Mouse (Mus musculus) embryonic facial prominence, embryonic 11.5 days (tissue): ENCODE results near the gene Arl10. TPM values are rescaled to one million over a fixed set of nuclear protein-coding genes. Genes with fewer than 3 reads are reported as not detected.

Experiments used
- ATAC-seq: fragments of 200-750 bp; cut with Nextera tagmentation; replicated peaks from 2 replicates; pipeline ENCODE4 v1.8.0; 2017; ENCODE audit warnings: low read depth; ENCODE audit not compliant: insufficient number of reproducible peaks, low FRiP score, low TSS enrichment
- DNase-seq: peaks from one replicate; pipeline ENCODE4 v3.0.0-alpha.2; 2015; ENCODE audit warnings: low spot score
- H3K27ac ChIP-seq: fragments of 300-500 bp; sonication (generic); replicated peaks from 2 replicates; pipeline ENCODE4 v1.5.1; 2014; ENCODE audit warnings: mild to moderate bottlenecking, low read depth, low read length, control low read depth
- H3K27me3 ChIP-seq: fragments of 300-500 bp; sonication (generic); 2 replicates; pipeline ENCODE4 v1.6.1; 2014; ENCODE audit warnings: mild to moderate bottlenecking, low read length, moderate library complexity, mixed read lengths; ENCODE audit not compliant: control insufficient read depth, insufficient read depth
- H3K36me3 ChIP-seq: fragments of 300-500 bp; sonication (generic); replicated peaks from 2 replicates; pipeline ENCODE4 v1.6.1; 2014; ENCODE audit warnings: low read depth, mild to moderate bottlenecking, low read length, moderate library complexity, mixed read lengths; ENCODE audit not compliant: control insufficient read depth, insufficient read depth
- H3K4me1 ChIP-seq: fragments of 300-500 bp; sonication (generic); 2 replicates; pipeline ENCODE4 v1.6.1; 2014; ENCODE audit warnings: low read length, mixed read lengths; ENCODE audit not compliant: control insufficient read depth, insufficient read depth
- H3K4me2 ChIP-seq: fragments of 300-500 bp; sonication (generic); 2 replicates; pipeline ENCODE4 v1.6.1; 2014; ENCODE audit warnings: low read depth, mild to moderate bottlenecking, control low read depth, low read length, moderate library complexity
- H3K4me3 ChIP-seq: fragments of 300-500 bp; sonication (generic); 2 replicates; pipeline ENCODE4 v1.5.1; 2014; ENCODE audit warnings: low read depth, low read length, control low read depth
- H3K9ac ChIP-seq: fragments of 300-500 bp; sonication (generic); replicated peaks from 2 replicates; pipeline ENCODE4 v1.6.1; 2014; ENCODE audit warnings: mild to moderate bottlenecking, control low read depth, low read length
- H3K9me3 ChIP-seq: fragments of 300-500 bp; sonication (generic); replicated peaks from 2 replicates; pipeline ENCODE4 v1.6.1; 2016; ENCODE audit warnings: mild to moderate bottlenecking, low read length, inconsistent platforms, mixed read lengths; ENCODE audit not compliant: control insufficient read depth
- WGBS: fragments of 180-500 bp; shearing (Covaris S2); extraction: QIAGEN DNeasy Blood & Tissue Kit; methylation state at CpG from one replicate; pipeline ENCODE4 v1.1.7; 2014; 5-methylcytosine and 5-hydroxymethylcytosine counted together
- polyA plus RNA-seq: library from polyadenylated mRNA; unstranded; fragments of >200 nt; fragmentation: Nextera tagmentation; extraction: Ambion mirVana; gene quantifications from 2 replicates; pipeline ENCODE4 v1.2.1, GENCODE M21; 2014

Arl10 gene
- polyA plus RNA-seq, 1 experiment from 2014 or later: 26.0 TPM

DNA sequence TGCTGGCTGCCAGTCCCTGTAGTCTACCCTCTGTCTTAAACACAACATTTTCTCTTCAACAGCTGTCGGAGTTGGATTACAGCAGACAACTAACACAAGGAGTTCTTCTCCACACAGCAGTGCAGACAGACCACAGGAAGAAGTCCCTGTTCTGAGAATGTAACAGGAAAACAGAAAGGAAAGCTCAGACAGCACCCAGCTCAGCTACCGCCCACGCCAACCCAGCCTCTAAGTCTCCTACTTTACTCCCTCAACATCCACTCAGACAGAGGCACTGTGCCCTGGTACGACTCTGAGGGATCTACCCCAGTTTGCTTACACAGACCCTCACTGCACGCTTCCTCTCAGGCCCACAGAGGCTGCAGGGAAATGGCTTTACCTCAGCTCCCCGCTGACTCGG, 14.2 kb upstream of the Arl10 start:
- Histone ChIP-seq H3K9ac (no peak overlapping the region), H3K4me3 (no peak overlapping the region), H3K27me3 (no peaks in the 10 kb centered on the region), H3K4me2 (no peak overlapping the region), H3K36me3 (peaks cover 2% of the 10 kb centered on the region), H3K9me3 (no peaks in the 10 kb centered on the region), H3K4me1 (no peaks in the 10 kb centered on the region), H3K27ac (no peak overlapping the region)
- DNase-seq (no peak), ATAC-seq (no peak)
- WGBS: 95% methylated on average over 7 of the region's 7 CpGs

DNA sequence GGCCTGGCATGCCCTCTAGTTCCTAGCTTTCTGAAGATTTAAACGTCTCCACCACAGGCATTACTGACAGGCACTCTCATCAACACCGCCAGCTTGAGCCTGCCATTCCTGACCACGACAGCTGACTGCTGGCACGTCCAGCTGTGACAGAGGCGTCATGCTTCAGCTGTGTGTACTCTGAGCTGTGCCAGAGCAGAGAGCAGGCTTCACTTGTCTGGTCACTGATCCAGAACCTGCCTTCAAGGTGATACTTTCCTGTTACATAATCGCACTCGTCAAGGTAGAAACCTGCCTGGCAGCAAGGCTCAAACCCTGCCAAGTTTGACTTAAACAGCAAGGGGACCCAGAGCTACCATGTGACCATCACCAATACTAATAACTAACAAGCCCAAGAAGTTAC, 12.3 kb upstream of the Arl10 start:
- Histone ChIP-seq H3K27ac (no peak overlapping the region), H3K27me3 (no peaks in the 10 kb centered on the region), H3K4me3 (no peak overlapping the region), H3K4me2 (no peak overlapping the region), H3K36me3 (peaks cover 2% of the 10 kb centered on the region), H3K4me1 (no peaks in the 10 kb centered on the region), H3K9me3 (no peaks in the 10 kb centered on the region), H3K9ac (no peak overlapping the region)
- DNase-seq: no peak
- 86% methylated on average over 7 of the region's 7 CpGs for WGBS
- no peak for ATAC-seq

GRCm38 (mm10) chr13:54564232-54565200, 10.3 kb upstream of the Arl10 start:
- peak overlapping the region; percentile 59 for H3K27ac ChIP-seq
- H3K4me1 ChIP-seq: no peaks in the 10 kb centered on the region
- ATAC-seq: peak; percentile 58
- peak overlapping the region; percentile 57 for H3K4me2 ChIP-seq
- no peaks in the 10 kb centered on the region for H3K9me3 ChIP-seq
- peak overlapping the region; percentile 97 for H3K9ac ChIP-seq
- WGBS: 14% methylated on average over 44 of the region's 45 CpGs
- no peaks in the 10 kb centered on the region for H3K27me3 ChIP-seq
- H3K36me3 ChIP-seq: no peaks in the 10 kb centered on the region; the same call in 1 of the 2 replicates
- peak overlapping the region; percentile 98 for H3K4me3 ChIP-seq
- DNase-seq: peak; percentile 29

DNA sequence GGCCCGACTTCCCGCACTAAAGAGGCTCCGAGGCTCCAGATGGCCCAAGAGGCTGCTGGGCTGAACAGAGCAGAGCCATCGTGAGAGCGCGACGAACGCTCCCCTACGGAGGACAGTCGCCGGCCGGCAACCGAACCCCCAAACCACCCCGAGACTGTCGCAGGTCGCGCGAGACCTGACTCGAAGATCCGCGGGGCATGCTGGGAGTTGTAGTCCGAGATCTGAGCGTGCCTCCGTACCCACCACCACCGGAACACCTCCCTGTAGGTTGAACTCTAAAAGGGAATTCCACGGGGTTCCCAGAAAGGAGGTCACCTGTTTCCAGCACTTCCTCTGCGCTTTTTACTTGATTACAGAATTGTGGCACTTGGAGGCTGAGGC, 9.6 kb upstream of the Arl10 start, which contains the start of gene 4833439L19Rik:
Gene 4833439L19Rik (minus strand): TSS at position 235 of the 381 bp plus-strand sequence.
- ATAC-seq: peak; percentile 94
- H3K27me3 ChIP-seq: no peaks in the 10 kb centered on the region
- peak within 1 kb of the TSS; percentile 59 for H3K27ac ChIP-seq
- no peaks in the 10 kb centered on the region; the same call in 1 of the 2 replicates for H3K36me3 ChIP-seq
- peak within 1 kb of the TSS; percentile 97 for H3K9ac ChIP-seq
- H3K4me3 ChIP-seq: peak within 1 kb of the TSS; percentile 98
- WGBS: under 1% methylated on average over 27 of the region's 27 CpGs
- peak within 1 kb of the TSS; percentile 57 for H3K4me2 ChIP-seq
- H3K4me1 ChIP-seq: no peaks in the 10 kb centered on the region
- DNase-seq: peak; percentile 100
- H3K9me3 ChIP-seq: no peaks in the 10 kb centered on the region

DNA sequence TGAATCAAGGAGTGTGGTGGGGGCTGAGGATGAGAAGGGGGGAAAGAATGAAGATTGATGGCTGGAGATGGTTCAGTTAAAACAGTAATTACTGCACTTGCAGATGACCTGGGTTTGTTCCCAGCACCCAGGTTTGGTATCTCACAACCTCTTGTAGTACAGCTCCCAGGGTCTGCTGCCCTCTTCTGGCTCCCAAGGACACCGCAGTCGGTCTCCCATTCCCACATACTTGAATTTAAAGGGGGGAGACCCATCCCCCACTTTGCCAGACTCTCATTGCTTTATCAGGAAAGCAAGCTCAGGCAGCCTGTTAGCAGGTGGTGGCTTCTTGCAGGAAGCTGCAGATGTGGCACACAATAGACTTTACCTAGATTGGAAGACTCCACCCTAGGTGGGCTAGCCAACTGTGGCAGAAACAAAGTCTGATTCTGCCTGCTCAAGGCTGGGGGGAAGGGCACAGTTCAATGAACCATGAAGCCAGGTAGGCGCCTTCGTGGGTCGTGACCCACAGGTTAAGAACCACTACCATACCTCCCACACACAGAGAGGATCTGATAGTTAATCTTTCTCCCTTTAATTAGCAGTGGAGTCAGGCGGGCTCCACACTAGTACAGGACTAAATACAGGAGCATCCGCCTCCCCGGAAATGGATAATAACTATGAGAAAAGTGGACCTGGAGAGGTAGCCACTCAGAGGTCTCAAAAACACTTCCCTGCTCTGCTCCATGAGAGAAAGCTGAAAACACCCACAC, 9.0 kb upstream of the Arl10 start:
- peak overlapping the region; percentile 98 for H3K4me3 ChIP-seq
- H3K9ac ChIP-seq: peak overlapping the region; percentile 97
- peak; percentile 64 for DNase-seq
- H3K9me3 ChIP-seq: no peaks in the 10 kb centered on the region
- no peaks in the 10 kb centered on the region; the same call in 1 of the 2 replicates for H3K36me3 ChIP-seq
- no peaks in the 10 kb centered on the region for H3K27me3 ChIP-seq
- no peaks in the 10 kb centered on the region for H3K4me1 ChIP-seq
- WGBS: 42% methylated on average over 8 of the region's 8 CpGs
- no peak overlapping the region for H3K27ac ChIP-seq
- H3K4me2 ChIP-seq: peak overlapping the region; percentile 41
- ATAC-seq: no peak; the same call in 1 of the 2 replicates

DNA sequence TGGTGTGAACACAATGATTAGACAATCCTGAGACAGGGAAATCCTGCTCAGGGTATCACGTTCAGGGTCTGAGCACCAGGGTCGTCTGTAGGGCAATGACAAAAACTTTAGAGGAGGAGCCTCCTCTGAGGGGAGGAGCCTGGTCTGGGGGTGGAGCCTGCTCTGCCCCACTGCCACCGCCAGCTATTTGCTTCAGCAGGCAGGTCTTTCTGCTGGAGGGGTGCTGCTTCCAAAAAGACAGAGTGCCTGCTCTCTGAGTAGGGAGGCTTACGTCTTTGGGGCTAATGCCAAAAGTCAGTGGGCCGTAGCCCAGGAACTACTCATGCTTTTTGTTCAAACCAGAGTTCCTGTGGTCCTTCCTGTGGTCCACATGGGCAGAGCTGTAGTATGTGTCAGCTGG, 6.4 kb upstream of the Arl10 start:
- H3K9ac ChIP-seq: no peak overlapping the region
- no peaks in the 10 kb centered on the region for H3K9me3 ChIP-seq
- 42% methylated on average over 5 of the region's 5 CpGs for WGBS
- no peak for ATAC-seq
- H3K4me1 ChIP-seq: no peaks in the 10 kb centered on the region
- no peaks in the 10 kb centered on the region for H3K36me3 ChIP-seq
- no peak for DNase-seq
- no peak overlapping the region for H3K4me2 ChIP-seq
- no peak overlapping the region for H3K4me3 ChIP-seq
- no peaks in the 10 kb centered on the region for H3K27me3 ChIP-seq
- H3K27ac ChIP-seq: no peak overlapping the region

DNA sequence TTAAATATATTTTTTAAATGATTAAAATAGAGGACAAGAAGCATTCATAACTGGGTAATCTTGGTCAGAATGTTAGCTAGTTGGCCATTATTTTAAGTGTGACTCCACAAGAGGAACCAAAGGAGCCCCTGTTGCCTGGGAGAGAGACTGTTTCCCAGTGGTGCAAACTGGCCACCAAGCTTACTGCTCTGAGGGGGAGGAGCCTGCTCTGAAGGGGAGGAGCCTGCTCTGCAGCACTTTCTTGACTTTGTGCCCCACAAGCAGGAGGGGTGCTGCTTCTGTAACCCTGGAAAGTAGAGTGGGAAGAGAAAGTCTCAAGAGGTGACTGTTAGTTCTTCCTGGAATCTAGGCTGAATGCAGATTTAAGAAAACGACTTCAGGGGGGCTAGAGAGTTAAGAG, 5.5 kb upstream of the Arl10 start:
- H3K36me3 ChIP-seq: no peaks in the 10 kb centered on the region
- ATAC-seq: no peak
- 44% methylated on average over 1 of the region's 1 CpGs for WGBS

More for the DNA sequence above, 5.5 kb upstream of the Arl10 start:
- Histone ChIP-seq H3K27ac (no peak overlapping the region), H3K4me1 (no peaks in the 10 kb centered on the region), H3K9ac (no peak overlapping the region), H3K4me3 (no peak overlapping the region), H3K9me3 (no peaks in the 10 kb centered on the region), H3K27me3 (no peaks in the 10 kb centered on the region), H3K4me2 (no peak overlapping the region)
- no peak for DNase-seq
